Mouse (Mus musculus) forebrain, embryonic 11.5 days (tissue): ENCODE data around the gene Rad23a. TPM values are rescaled to one million over a fixed set of nuclear protein-coding genes. Genes with fewer than 3 reads are reported as not detected.

Experiments used
- ATAC-seq: fragments of 200-750 bp; cut with Nextera tagmentation; replicated peaks from 2 replicates; pipeline ENCODE4 v1.8.0; 2017; ENCODE audit warnings: moderate TSS enrichment; ENCODE audit not compliant: low FRiP score
- DNase-seq: peaks from one replicate; pipeline ENCODE4 v3.0.0-alpha.2; 2017; ENCODE audit warnings: low spot score
- H3K27ac ChIP-seq: fragments of 300-500 bp; sonication (generic); 2 replicates; pipeline ENCODE4 v1.5.1; 2014; ENCODE audit warnings: low read depth, low read length
- H3K27me3 ChIP-seq: fragments of 300-500 bp; sonication (generic); 2 replicates; pipeline ENCODE4 v1.6.1; 2014; ENCODE audit warnings: mild to moderate bottlenecking, low read length, mixed read lengths; ENCODE audit not compliant: control insufficient read depth, insufficient read depth
- H3K36me3 ChIP-seq: fragments of 300-500 bp; sonication (generic); 2 replicates; pipeline ENCODE4 v1.6.1; 2014; ENCODE audit warnings: mild to moderate bottlenecking, low read length, moderate library complexity, mixed read lengths; ENCODE audit not compliant: control insufficient read depth, insufficient read depth
- H3K4me1 ChIP-seq: fragments of 300-500 bp; sonication (generic); replicated peaks from 2 replicates; pipeline ENCODE4 v1.6.1; 2014; ENCODE audit warnings: low read length, mixed read lengths; ENCODE audit not compliant: control insufficient read depth, insufficient read depth
- H3K4me2 ChIP-seq: fragments of 300-500 bp; sonication (generic); 2 replicates; pipeline ENCODE4 v1.6.1; 2014; ENCODE audit warnings: low read depth, mild to moderate bottlenecking, low read length, moderate library complexity, mixed read lengths; ENCODE audit not compliant: severe bottlenecking
- H3K4me3 ChIP-seq: fragments of 300-500 bp; sonication (generic); 2 replicates; pipeline ENCODE4 v1.5.1; 2014; ENCODE audit warnings: low read depth, low read length
- H3K9ac ChIP-seq: fragments of 300-500 bp; sonication (generic); 2 replicates; pipeline ENCODE4 v1.6.1; 2014; ENCODE audit warnings: low read length
- H3K9me3 ChIP-seq: fragments of 300-500 bp; sonication (generic); 2 replicates; pipeline ENCODE4 v1.6.1; 2016; ENCODE audit warnings: low read length, mixed read lengths; ENCODE audit not compliant: control insufficient read depth
- WGBS: fragments of 180-500 bp; shearing (Covaris S2); extraction: QIAGEN DNeasy Blood & Tissue Kit; methylation state at CpG from one replicate; pipeline ENCODE4 v1.1.7; 2014; 5-methylcytosine and 5-hydroxymethylcytosine counted together
- polyA plus RNA-seq: library from polyadenylated mRNA; unstranded; fragments of >200 nt; fragmentation: Nextera tagmentation; extraction: Ambion mirVana; gene quantifications from 2 replicates; pipeline ENCODE4 v1.2.1, GENCODE M21; 2014

Gene Rad23a
- polyA plus RNA-seq, 1 experiment from 2014 or later = 110 TPM

DNA sequence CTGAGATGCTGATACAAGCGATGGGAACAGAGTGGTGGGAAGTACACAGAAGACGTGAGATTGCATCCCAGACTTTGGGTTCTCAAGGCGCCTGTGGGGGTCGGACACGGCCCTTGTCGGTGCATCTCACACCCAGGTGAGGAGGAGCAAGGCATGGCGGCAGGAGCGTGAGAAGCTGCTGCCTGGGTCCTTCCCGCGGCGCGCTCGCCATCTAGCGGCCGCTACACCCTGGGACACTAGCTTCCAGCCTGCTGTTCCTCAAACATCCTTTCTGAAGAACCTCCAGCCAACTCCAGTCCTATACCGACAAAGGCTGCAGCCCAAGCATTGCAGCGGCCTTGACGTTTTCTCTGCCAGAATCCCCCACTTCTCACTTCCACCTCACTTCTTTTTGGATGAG lies 16.8 kb downstream of the Rad23a start:
- WGBS = under 1% methylated on average over 18 of the region's 18 CpGs

DNA sequence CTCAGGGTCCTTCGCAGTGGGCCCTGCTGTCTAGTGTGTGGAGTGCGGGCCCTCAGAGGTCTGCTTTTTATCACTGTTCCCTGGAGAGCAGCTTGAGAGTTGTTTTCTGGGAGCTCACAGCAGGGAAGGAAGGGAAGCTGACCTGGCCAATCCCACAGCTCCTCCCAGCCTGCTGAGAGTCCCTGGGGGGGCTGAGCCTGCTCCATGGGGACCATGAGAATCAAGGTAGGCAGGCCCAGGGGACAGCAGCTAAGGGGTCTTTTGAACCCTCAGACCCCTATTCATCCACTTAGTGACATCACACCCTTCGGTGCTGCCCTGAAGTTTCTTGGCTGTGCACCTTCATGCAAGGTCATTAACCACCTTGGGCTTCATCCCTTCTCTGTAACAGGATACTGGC lies 17.7 kb downstream of the Rad23a start, which contains the start of gene Dand5:
Gene Dand5 (minus strand): TSS at position 101 of the 400 bp plus-strand sequence.
- Histone ChIP-seq H3K4me1 (peaks cover 6% of the 10 kb centered on the region; the same call in 1 of the 2 replicates), H3K4me3 (no peak within 1 kb of the TSS), H3K4me2 (peak within 1 kb of the TSS; percentile 43), H3K36me3 (no peaks in the 10 kb centered on the region), H3K9ac (peak within 1 kb of the TSS; percentile 39), H3K27me3 (no peaks in the 10 kb centered on the region; the same call in 1 of the 2 replicates), H3K9me3 (no peaks in the 10 kb centered on the region), H3K27ac (no peak within 1 kb of the TSS)
- ATAC-seq (no peak), DNase-seq (no peak)
- WGBS = 35% methylated on average over 3 of the region's 3 CpGs

More for the DNA sequence above, 16.8 kb downstream of the Rad23a start:
- peak; percentile 79 for ATAC-seq
- H3K4me3 ChIP-seq = no peak overlapping the region
- no peaks in the 10 kb centered on the region for H3K36me3 ChIP-seq
- DNase-seq = peak; percentile 91
- peak overlapping the region; percentile 39 for H3K9ac ChIP-seq
- H3K4me1 ChIP-seq = peaks cover 6% of the 10 kb centered on the region; the same call in 1 of the 2 replicates
- peak overlapping the region; percentile 43 for H3K4me2 ChIP-seq
- no peaks in the 10 kb centered on the region; the same call in 1 of the 2 replicates for H3K27me3 ChIP-seq
- no peak overlapping the region for H3K27ac ChIP-seq
- H3K9me3 ChIP-seq = no peaks in the 10 kb centered on the region

- H3K9ac ChIP-seq = no peak overlapping the region
- H3K27me3 ChIP-seq = peaks cover 12% of the 10 kb centered on the region
- WGBS = 77% methylated on average over 17 of the region's 17 CpGs
- no peak overlapping the region for H3K27ac ChIP-seq
- H3K4me1 ChIP-seq = peaks cover 13% of the 10 kb centered on the region
- no peak overlapping the region for H3K4me3 ChIP-seq
- DNase-seq (no peak), ATAC-seq (no peak)
- H3K36me3 ChIP-seq = no peaks in the 10 kb centered on the region
- H3K4me2 ChIP-seq = no peak overlapping the region
- no peaks in the 10 kb centered on the region for H3K9me3 ChIP-seq
Observed at GRCm38 (mm10) chr8:84816117-84816516, 24.3 kb downstream of the Rad23a start.

- no peak overlapping the region for H3K9ac ChIP-seq
- no peak overlapping the region for H3K27ac ChIP-seq
Observed at GRCm38 (mm10) chr8:84815547-84815946, 24.9 kb downstream of the Rad23a start.

DNA sequence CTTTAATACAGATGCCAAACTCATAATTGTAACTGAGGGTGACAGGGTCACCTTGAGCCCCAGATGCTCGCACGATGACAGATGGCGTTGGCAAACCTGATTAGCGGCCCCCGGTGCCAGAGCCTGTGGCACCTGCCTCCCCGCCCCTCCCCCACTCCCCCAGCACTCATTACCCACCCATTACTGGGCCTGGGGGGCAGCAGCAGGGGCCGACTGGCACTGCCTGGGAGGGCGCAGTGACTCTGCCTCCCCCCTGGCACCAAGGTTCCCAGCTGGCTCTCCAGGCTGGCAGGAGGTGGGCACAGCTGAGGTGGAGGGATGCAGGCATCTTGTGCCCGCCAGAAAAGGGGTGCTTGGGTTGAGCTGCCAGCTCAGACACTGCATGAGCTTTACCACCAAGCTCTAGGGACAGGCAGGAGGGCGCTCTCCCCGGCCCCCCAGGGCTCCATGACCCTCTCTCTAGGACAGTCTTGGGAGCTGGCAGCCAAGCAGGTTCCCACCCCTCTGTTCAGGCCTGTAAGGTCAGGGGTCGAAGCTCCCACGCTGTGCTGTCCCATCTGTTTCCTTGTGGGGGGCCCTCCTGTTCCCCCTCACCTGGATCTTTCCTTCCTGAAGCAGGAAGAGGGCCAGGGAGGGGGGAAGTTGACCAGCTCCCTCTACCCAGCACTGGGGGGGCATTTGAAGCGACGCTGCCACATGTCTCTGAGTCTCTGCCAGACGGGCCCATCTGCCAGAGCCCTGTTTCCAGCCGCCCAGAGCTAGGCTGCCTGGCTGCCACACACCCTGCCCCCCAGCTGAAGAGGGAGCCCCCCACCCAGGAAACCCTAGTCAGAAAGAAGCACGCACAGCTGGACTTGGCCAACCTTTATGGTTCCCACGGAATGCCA lies 25.7 kb downstream of the Rad23a start:
- 51% methylated on average over 19 of the region's 19 CpGs for WGBS
- no peak; the same call in 1 of the 2 replicates for ATAC-seq
- peaks cover 12% of the 10 kb centered on the region for H3K27me3 ChIP-seq
- peaks cover 15% of the 10 kb centered on the region for H3K4me1 ChIP-seq
- H3K9me3 ChIP-seq = no peaks in the 10 kb centered on the region
- H3K9ac ChIP-seq = 0 out of 2 replicates have a peak overlapping the region, but pooled peaks have one; percentile 16
- peak overlapping the region; percentile 37; the same call in 1 of the 2 replicates for H3K27ac ChIP-seq
- no peak overlapping the region for H3K4me2 ChIP-seq
- peak; percentile 71 for DNase-seq
- no peaks in the 10 kb centered on the region for H3K36me3 ChIP-seq
- no peak overlapping the region for H3K4me3 ChIP-seq

More at GRCm38 (mm10) chr8:84815547-84815946, 24.9 kb downstream of the Rad23a start:
- Histone ChIP-seq H3K9me3 (no peaks in the 10 kb centered on the region), H3K27me3 (peaks cover 12% of the 10 kb centered on the region), H3K36me3 (no peaks in the 10 kb centered on the region), H3K4me2 (no peak overlapping the region), H3K4me3 (no peak overlapping the region), H3K4me1 (peaks cover 15% of the 10 kb centered on the region)
- 5% methylated on average over 9 of the region's 9 CpGs for WGBS
- DNase-seq (peak; percentile 96), ATAC-seq (peak; percentile 42)

GRCm38 (mm10) chr8:84814240-84814554 lies 26.3 kb downstream of the Rad23a start:
- H3K9me3 ChIP-seq = no peaks in the 10 kb centered on the region
- no peak overlapping the region for H3K4me2 ChIP-seq
- WGBS = 90% methylated on average over 11 of the region's 11 CpGs
- H3K36me3 ChIP-seq = no peaks in the 10 kb centered on the region
- no peak for ATAC-seq
- H3K4me1 ChIP-seq = peaks cover 19% of the 10 kb centered on the region
- no peak overlapping the region for H3K27ac ChIP-seq
- peaks cover 12% of the 10 kb centered on the region for H3K27me3 ChIP-seq
- H3K4me3 ChIP-seq = no peak overlapping the region
- DNase-seq = no peak
- no peak overlapping the region; the same call in 1 of the 2 replicates for H3K9ac ChIP-seq

GRCm38 (mm10) chr8:84813830-84814229 lies 26.6 kb downstream of the Rad23a start:
- Histone ChIP-seq H3K4me1 (peaks cover 21% of the 10 kb centered on the region), H3K27me3 (peaks cover 12% of the 10 kb centered on the region), H3K27ac (no peak overlapping the region), H3K9me3 (no peaks in the 10 kb centered on the region), H3K4me2 (no peak overlapping the region), H3K4me3 (no peak overlapping the region), H3K9ac (no peak overlapping the region; the same call in 1 of the 2 replicates), H3K36me3 (no peaks in the 10 kb centered on the region)
- WGBS = 96% methylated on average over 3 of the region's 3 CpGs
- ATAC-seq (no peak), DNase-seq (no peak)

- DNase-seq = peak; percentile 88
- H3K4me2 ChIP-seq = no peak overlapping the region
- H3K36me3 ChIP-seq = no peaks in the 10 kb centered on the region
- H3K27ac ChIP-seq = no peak overlapping the region
- H3K4me1 ChIP-seq = peaks cover 21% of the 10 kb centered on the region
- no peak overlapping the region for H3K4me3 ChIP-seq
- no peaks in the 10 kb centered on the region for H3K9me3 ChIP-seq
- ATAC-seq = no peak
- H3K27me3 ChIP-seq = peaks cover 17% of the 10 kb centered on the region
- 3% methylated on average over 5 of the region's 5 CpGs for WGBS
- H3K9ac ChIP-seq = no peak overlapping the region
Observed at GRCm38 (mm10) chr8:84813059-84813458, 27.4 kb downstream of the Rad23a start.
